Mouse (Mus musculus): Measurements from ENCODE around the gene Cct7. TPM values are rescaled to one million over a fixed set of nuclear protein-coding genes. Genes with fewer than 3 reads are reported as not detected.

The Cct7 gene
- 347 TPM for polyA plus RNA-seq (2017; shearing (Covaris generic))

DNA sequence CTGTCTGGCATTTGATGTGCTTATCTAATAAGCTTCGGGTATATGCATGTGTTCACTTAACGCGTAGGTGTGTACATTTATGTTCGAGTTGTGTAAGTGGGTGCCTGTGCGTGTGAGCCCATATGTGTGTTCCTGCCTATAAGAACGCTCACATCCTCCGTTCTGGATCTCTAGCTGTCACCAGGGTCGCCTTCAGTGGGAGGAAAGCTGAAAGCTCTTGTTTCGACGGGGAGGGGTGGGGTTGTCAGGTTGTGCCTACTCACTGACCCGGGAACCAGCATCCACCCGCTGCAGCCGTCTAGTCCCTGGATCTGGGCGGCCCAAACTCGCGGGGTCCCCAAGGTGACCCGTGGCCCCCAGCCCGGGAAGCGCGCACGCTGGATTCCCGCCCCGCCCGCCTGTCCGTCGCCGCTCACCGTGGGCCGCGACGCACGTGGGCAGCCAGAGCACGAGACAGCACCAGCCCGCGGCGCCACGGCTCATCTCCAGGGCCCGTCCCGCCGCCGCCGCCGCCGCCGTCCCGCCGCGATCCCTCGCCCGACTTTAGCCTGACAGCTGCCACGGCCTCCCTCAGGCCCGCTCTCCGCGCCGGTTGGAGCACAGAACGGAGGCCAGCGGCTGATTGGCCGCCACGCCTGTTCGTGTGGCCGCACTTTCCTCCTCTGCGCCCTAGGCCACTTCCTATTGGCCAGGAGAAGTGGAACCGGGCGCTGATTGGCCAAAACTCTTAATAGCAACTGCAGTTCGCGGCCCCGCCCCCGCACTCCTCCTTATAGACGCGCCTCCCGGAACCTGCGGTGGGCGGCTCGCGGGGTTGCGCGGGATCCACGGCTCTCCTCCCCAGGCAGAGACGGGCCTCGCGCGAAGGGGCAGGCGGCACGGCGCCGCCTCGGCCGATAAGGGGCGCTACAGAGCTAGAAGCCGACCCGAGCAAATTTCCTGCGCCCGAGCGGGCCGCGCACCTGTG is at the start of gene Cct7:
Gene Cct7, plus strand, starts transcription at position 818 of the 967 bp plus-strand sequence.

DNA sequence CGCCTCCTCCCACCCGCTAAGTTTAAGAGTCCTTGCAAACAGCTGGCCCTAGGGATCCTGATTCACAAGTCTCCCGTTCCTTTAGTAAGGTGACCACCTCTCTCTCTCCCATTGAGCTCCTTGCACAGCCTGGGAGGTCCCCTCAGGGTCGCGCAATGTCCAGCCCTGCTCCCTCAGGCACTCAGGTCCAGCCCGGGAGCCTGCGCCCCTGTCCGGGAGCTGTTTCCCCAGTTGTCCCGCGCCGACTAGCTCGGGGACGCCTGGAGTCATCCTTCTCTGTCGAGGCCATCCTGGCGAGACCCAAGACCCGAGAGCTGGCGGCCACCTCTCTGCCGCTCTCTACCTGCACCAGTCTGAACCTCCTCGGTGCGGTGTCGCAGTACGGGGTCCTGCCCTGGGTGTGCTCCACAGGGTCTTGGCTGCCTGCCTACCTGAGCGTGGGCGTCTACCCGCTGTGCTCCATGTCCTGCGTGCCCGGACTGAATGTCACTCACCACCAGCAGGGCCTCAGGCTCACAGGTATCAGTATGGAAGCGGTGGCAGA is 27.4 kb upstream of the Cct7 start, which contains the start of gene Noto:
Gene Noto, plus strand, starts transcription at position 51 of the 544 bp plus-strand sequence.

DNA sequence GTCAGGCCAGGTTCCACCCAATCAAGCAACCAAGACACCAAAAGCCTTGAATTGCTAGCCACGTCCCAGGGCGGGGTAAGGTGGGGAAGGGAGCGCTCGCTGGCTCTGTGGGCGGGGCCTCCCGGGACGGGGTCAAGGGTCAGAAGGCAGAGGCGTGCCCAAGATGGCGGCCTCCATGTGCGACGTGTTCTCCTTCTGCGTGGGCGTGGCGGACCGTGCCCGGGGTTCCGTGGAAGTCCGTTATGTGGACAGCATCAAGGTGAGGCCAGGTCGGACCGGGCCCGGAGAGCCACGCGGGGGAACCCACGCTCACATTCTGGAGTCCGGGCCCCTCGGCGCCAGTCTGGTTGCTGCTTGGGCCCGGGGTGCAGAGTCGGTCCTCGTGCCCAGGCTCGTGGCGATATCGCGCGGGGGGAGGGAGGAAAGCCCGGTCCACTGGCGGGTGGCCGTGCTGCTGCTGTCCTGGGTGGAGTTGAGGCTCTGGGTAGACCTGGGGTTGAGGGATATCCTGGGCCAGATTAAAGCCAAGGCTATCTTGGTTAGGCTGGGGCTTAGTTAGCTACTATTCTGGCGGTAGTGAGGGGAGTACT is 19.4 kb upstream of the Cct7 start, which contains the start of gene Smyd5:
Gene Smyd5, plus strand, starts transcription at position 148 of the 590 bp plus-strand sequence.

DNA sequence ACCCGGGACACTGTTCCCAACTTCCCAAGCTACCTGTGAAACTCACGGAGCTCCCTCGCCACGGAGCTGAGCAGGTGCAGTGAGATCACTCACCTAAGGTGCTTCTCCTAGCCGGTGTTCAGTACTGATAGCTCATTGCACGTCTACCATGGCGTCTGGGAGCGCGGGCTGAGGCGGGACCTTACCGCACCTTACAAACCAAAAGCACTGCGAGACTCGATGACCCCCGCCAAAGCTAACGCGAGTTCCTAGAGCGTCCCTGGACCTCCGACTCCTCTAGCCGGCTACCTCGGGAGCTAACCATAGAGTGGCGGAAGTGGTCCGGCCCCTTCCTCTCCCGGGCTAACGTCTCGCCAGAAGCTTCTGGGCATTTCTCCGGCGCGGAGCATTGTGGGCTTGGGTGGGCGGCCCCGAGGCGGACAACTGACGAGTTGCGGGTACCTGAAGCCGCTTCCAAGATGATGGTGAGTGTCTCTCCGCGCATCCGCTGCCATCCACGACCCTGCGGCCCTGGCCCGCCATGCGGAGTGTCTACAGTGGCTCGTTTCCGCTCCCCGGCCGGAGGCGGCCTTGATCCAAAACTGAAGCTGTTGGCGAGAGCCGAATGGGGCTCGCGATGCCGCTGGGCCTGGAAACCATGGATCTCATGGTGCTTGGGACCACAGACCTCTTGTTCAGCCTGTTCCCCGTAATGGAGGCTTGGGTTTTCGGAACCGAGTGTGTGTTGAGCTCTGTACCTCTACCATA is 523 bp downstream of the Cct7 start, which contains the start of gene Pradc1:
Gene Pradc1, minus strand, starts transcription at position 307 of the 747 bp plus-strand sequence.

DNA sequence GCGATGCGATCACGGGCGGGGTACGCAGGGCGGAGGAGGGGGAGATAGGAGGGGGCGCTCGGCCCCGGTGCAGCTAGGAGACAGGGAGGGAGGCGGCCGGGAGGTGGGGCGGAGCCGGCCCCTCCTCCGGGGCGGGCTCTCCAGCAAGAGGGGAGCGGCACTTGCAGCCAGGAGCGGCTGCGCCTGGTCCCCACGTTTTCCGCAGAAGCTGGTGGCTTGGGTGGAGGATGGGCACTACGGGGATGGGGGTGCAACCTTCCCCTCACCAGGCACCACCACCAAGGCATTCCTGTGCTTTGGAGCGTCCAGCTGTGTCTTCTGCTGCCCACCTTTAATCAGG is 51.6 kb downstream of the Cct7 start, which contains the start of gene Fbxo41:
Gene Fbxo41, minus strand, starts transcription at position 84 of the 340 bp plus-strand sequence.

DNA sequence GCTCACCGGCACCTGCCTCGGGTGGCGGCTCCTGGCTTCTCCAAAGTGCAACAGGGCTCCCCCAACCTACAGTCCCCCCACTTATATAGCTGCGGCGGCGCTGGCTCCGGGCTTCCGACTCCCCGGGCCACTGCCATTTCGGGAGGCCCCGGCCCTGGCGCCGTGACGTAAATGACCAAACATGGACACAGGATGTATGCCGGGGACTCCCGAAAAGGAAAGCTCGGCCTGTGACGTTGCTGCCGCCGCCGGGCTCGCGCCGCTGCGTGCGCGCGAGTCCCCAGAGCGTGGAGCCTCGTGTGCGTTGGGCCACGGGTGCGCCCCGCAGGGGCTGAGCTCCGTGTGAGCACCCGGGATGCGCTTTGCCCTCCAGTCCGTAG is 62.2 kb downstream of the Cct7 start, which contains the start of gene Egr4:
Gene Egr4, minus strand, starts transcription at position 59 of the 380 bp plus-strand sequence.

Other genes starting within 250 kb of the Cct7 start
- 0.34 TPM for gene Sfxn5, start 118.1 kb upstream of the Cct7 start, polyA plus RNA-seq (2017; shearing (Covaris generic))
- 0.34 TPM for gene Rab11fip5, start 76.9 kb upstream of the Cct7 start, polyA plus RNA-seq (2017; shearing (Covaris generic))
- gene Noto, start 27.6 kb upstream of the Cct7 start, polyA plus RNA-seq (2017; shearing (Covaris generic)) = not detected
- gene Smyd5, start 19.5 kb upstream of the Cct7 start, polyA plus RNA-seq (2017; shearing (Covaris generic)) = 52.4 TPM
- 19.2 TPM for gene Pradc1, start 456 bp downstream of the Cct7 start, polyA plus RNA-seq (2017; shearing (Covaris generic))
- 0.13 TPM for gene Fbxo41, start 51.5 kb downstream of the Cct7 start, polyA plus RNA-seq (2017; shearing (Covaris generic))
- gene Egr4, start 62.1 kb downstream of the Cct7 start, polyA plus RNA-seq (2017; shearing (Covaris generic)) = not detected
- 2.3 TPM for gene Alms1, start 136.0 kb downstream of the Cct7 start, polyA plus RNA-seq (2017; shearing (Covaris generic))

Measured in activated CD4-positive, CD25-positive, alpha-beta regulatory T cell, adult 9 weeks (primary cell).